Mouse (Mus musculus): Measurements from ENCODE around the gene Gm4881. TPM values are rescaled to one million over a fixed set of nuclear protein-coding genes. Genes with fewer than 3 reads are reported as not detected.

Gene Gm4881
- total and polyA plus RNA-seq, 2 experiments from 2014 or later = 3.8 to 6.4 TPM

GRCm38 (mm10) chr7:24904070-24904483, 40.2 kb downstream of the Gm4881 start:
- Histone ChIP-seq H3K9ac (replicated peaks; ENCODE audit: low read length, poor library complexity, severe bottlenecking) (peak overlapping the region; percentile 68), H3K4me3 (ENCODE audit: low read depth, low read length) (peak overlapping the region; percentile 55), H3K36me3 (ENCODE audit: insufficient read depth, low read length) (peaks cover 17% of the 10 kb centered on the region; the same call in 1 of the 2 replicates), H3K9me3 (ENCODE audit: low read length) (no peaks in the 10 kb centered on the region), H3K27ac (ENCODE audit: low read depth, low read length) (peak overlapping the region; percentile 82), H3K27me3 (ENCODE audit: insufficient read depth, low read length) (no peaks in the 10 kb centered on the region), H3K4me1 (ENCODE audit: insufficient read depth, low read length) (no peaks in the 10 kb centered on the region; the same call in 1 of the 2 replicates), H3K4me2 (ENCODE audit: low read depth, low read length, poor library complexity, severe bottlenecking) (peak overlapping the region; percentile 83)
- TF ChIP-seq CTCF (IDR thresholded peaks at IDR 0.05) = peak; percentile 84
- peak; percentile 99 for DNase-seq (ENCODE audit: low spot score)
- peak; percentile 94 for ATAC-seq (ENCODE audit: low FRiP score)
- WGBS = under 1% methylated on average over 30 of the region's 30 CpGs

DNA sequence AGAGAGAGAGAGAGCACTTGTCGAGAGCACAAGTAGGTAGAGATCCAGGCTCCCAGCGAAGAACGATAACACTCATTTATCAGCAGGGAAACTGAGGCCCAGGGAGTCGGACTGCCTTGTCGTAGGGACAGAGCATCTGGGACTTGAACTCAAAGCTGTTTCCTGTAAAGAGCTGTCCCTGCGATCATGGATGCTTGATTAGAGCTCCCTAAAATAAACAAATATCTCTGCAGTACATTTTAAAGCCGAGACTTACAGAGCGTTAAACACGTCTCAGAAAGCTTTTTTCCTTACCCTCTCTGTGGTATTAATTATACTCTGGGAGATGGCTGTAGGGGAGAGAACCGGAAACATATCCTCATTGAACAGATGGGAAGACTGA, 40.9 kb downstream of the Gm4881 start:
- 49% methylated on average over 10 of the region's 10 CpGs for WGBS
- no peaks in the 10 kb centered on the region; the same call in 1 of the 2 replicates for H3K4me1 ChIP-seq (ENCODE audit: insufficient read depth, low read length)
- ATAC-seq (ENCODE audit: low FRiP score) (no peak), DNase-seq (ENCODE audit: low spot score) (no peak)
- no peaks in the 10 kb centered on the region for H3K9me3 ChIP-seq (ENCODE audit: low read length)
- peaks cover 10% of the 10 kb centered on the region; the same call in 1 of the 2 replicates for H3K36me3 ChIP-seq (ENCODE audit: insufficient read depth, low read length)
- H3K4me3 ChIP-seq (ENCODE audit: low read depth, low read length) = peak overlapping the region; percentile 55
- H3K4me2 ChIP-seq (ENCODE audit: low read depth, low read length, poor library complexity, severe bottlenecking) = peak overlapping the region; percentile 83
- TF ChIP-seq CTCF (IDR thresholded peaks at IDR 0.05) = no peak
- no peak overlapping the region for H3K27ac ChIP-seq (ENCODE audit: low read depth, low read length)
- no peaks in the 10 kb centered on the region for H3K27me3 ChIP-seq (ENCODE audit: insufficient read depth, low read length)
- peak overlapping the region; percentile 73; the same call in 1 of the 2 replicates for H3K9ac ChIP-seq (replicated peaks; ENCODE audit: low read length, poor library complexity, severe bottlenecking)

GRCm38 (mm10) chr7:24902630-24903443, 41.5 kb downstream of the Gm4881 start, which contains the start of gene Arhgef1:
Arhgef1 (plus strand) TSS chr7:24902912.
- H3K27me3 ChIP-seq (ENCODE audit: insufficient read depth, low read length) = no peaks in the 10 kb centered on the region
- peak within 1 kb of the TSS; percentile 83 for H3K4me2 ChIP-seq (ENCODE audit: low read depth, low read length, poor library complexity, severe bottlenecking)
- DNase-seq (ENCODE audit: low spot score) (peak; percentile 19), ATAC-seq (ENCODE audit: low FRiP score) (no peak)
- no peak for TF ChIP-seq CTCF (IDR thresholded peaks at IDR 0.05)
- H3K9ac ChIP-seq (replicated peaks; ENCODE audit: low read length, poor library complexity, severe bottlenecking) = peak within 1 kb of the TSS; percentile 73
- H3K36me3 ChIP-seq (ENCODE audit: insufficient read depth, low read length) = peaks cover 4% of the 10 kb centered on the region; the same call in 1 of the 2 replicates
- 6% methylated on average over 48 of the region's 68 CpGs for WGBS
- peak within 1 kb of the TSS; percentile 55 for H3K4me3 ChIP-seq (ENCODE audit: low read depth, low read length)
- peak within 1 kb of the TSS; percentile 70 for H3K27ac ChIP-seq (ENCODE audit: low read depth, low read length)
- no peaks in the 10 kb centered on the region for H3K9me3 ChIP-seq (ENCODE audit: low read length)
- H3K4me1 ChIP-seq (ENCODE audit: insufficient read depth, low read length) = no peaks in the 10 kb centered on the region; the same call in 1 of the 2 replicates

- no peak for ATAC-seq (ENCODE audit: low FRiP score)
- H3K27me3 ChIP-seq (ENCODE audit: insufficient read depth, low read length) = no peaks in the 10 kb centered on the region
- no peaks in the 10 kb centered on the region; the same call in 1 of the 2 replicates for H3K4me1 ChIP-seq (ENCODE audit: insufficient read depth, low read length)
- no peaks in the 10 kb centered on the region for H3K36me3 ChIP-seq (ENCODE audit: insufficient read depth, low read length)
- TF ChIP-seq CTCF (IDR thresholded peaks at IDR 0.05) = no peak
- no peak overlapping the region for H3K4me2 ChIP-seq (ENCODE audit: low read depth, low read length, poor library complexity, severe bottlenecking)
- peak overlapping the region; percentile 73; the same call in 1 of the 2 replicates for H3K9ac ChIP-seq (replicated peaks; ENCODE audit: low read length, poor library complexity, severe bottlenecking)
- WGBS = 60% methylated on average over 2 of the region's 2 CpGs
- peak overlapping the region; percentile 70 for H3K27ac ChIP-seq (ENCODE audit: low read depth, low read length)
- no peaks in the 10 kb centered on the region for H3K9me3 ChIP-seq (ENCODE audit: low read length)
- DNase-seq (ENCODE audit: low spot score) = no peak
- H3K4me3 ChIP-seq (ENCODE audit: low read depth, low read length) = peak overlapping the region; percentile 55; the same call in 1 of the 2 replicates
These were observed 42.0 kb downstream of the Gm4881 start for GRCm38 (mm10) chr7:24902264-24902629.

DNA sequence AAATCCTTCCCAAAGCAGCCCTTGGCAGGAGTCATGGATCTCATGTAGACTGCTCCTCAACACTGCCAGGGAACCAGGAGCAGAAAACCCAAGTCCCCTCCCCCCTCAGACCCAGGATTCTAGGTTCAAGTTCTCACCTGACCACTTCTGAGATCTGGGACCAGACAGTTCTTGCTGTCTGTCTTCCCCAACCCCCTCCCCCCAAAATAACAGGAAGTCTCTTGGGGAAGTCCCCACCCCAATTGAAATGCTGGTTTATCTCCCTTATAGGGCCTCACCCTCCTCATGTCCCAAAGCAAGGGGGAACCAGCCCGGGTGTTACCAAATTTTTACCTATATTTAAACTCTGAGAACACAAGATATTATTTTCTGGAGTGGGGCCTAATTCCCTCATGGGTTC, 42.5 kb downstream of the Gm4881 start:
- H3K4me1 ChIP-seq (ENCODE audit: insufficient read depth, low read length) = no peaks in the 10 kb centered on the region; the same call in 1 of the 2 replicates
- H3K27ac ChIP-seq (ENCODE audit: low read depth, low read length) = 0 out of 2 replicates have a peak overlapping the region, but pooled peaks have one; percentile 70
- ATAC-seq (ENCODE audit: low FRiP score) (no peak), DNase-seq (ENCODE audit: low spot score) (no peak)
- H3K36me3 ChIP-seq (ENCODE audit: insufficient read depth, low read length) = no peaks in the 10 kb centered on the region
- H3K9me3 ChIP-seq (ENCODE audit: low read length) = no peaks in the 10 kb centered on the region
- no peaks in the 10 kb centered on the region for H3K27me3 ChIP-seq (ENCODE audit: insufficient read depth, low read length)
- H3K4me2 ChIP-seq (ENCODE audit: low read depth, low read length, poor library complexity, severe bottlenecking) = no peak overlapping the region
- no peak overlapping the region for H3K9ac ChIP-seq (replicated peaks; ENCODE audit: low read length, poor library complexity, severe bottlenecking)
- 86% methylated on average over 1 of the region's 1 CpGs for whole genome bisulfite sequencing
- H3K4me3 ChIP-seq (ENCODE audit: low read depth, low read length) = no peak overlapping the region
- no peak for TF ChIP-seq CTCF (IDR thresholded peaks at IDR 0.05)

DNA sequence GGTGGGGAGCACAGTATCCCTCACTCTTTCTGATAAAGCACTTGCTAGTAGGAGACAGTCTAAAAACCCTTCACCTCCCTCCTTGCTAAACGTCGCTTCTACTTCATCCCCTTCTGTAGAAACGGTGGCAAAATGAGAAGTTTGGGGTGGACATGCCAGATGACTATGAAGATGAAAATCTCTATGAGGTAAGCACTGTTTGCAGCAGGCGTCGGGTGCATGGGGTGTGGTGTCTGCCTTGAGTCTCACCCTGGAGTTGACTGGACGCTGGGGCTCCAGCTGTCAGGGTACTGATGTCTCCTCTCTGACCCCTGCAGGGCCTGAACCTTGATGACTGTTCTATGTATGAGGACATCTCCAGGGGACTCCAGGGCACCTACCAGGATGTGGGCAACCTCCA, 43.2 kb downstream of the Gm4881 start:
- WGBS = 77% methylated on average over 6 of the region's 6 CpGs
- no peak for TF ChIP-seq CTCF (IDR thresholded peaks at IDR 0.05)
- no peaks in the 10 kb centered on the region; the same call in 1 of the 2 replicates for H3K4me1 ChIP-seq (ENCODE audit: insufficient read depth, low read length)
- no peak overlapping the region for H3K4me3 ChIP-seq (ENCODE audit: low read depth, low read length)
- no peak overlapping the region for H3K4me2 ChIP-seq (ENCODE audit: low read depth, low read length, poor library complexity, severe bottlenecking)
- no peak overlapping the region for H3K27ac ChIP-seq (ENCODE audit: low read depth, low read length)
- H3K36me3 ChIP-seq (ENCODE audit: insufficient read depth, low read length) = no peaks in the 10 kb centered on the region
- ATAC-seq (ENCODE audit: low FRiP score) (no peak), DNase-seq (ENCODE audit: low spot score) (no peak)
- no peak overlapping the region for H3K9ac ChIP-seq (replicated peaks; ENCODE audit: low read length, poor library complexity, severe bottlenecking)
- no peaks in the 10 kb centered on the region for H3K27me3 ChIP-seq (ENCODE audit: insufficient read depth, low read length)
- no peaks in the 10 kb centered on the region for H3K9me3 ChIP-seq (ENCODE audit: low read length)
